Mouse (Mus musculus) bone marrow macrophage, adult 2 months (primary cell): ENCODE measurements around the gene Rab14. TPM values are rescaled to one million over a fixed set of nuclear protein-coding genes. Genes with fewer than 3 reads are reported as not detected.

ENCODE experiments used
- H3K27ac ChIP-seq: 2 replicates; pipeline ENCODE4 v1.5.1; 2012; ENCODE audit warnings: low read depth, low read length; ENCODE audit not compliant: insufficient read depth
- H3K4me1 ChIP-seq: 2 replicates; pipeline ENCODE4 v1.6.1; 2012; ENCODE audit warnings: low read length; ENCODE audit not compliant: control insufficient read depth, insufficient read depth
- H3K4me3 ChIP-seq: 2 replicates; pipeline ENCODE4 v1.5.1; 2012; ENCODE audit warnings: mild to moderate bottlenecking, low read length, moderate library complexity; ENCODE audit not compliant: insufficient read depth
- CTCF ChIP-seq: IDR thresholded peaks from 2 replicates; pipeline ENCODE4 v1.5.1; 2012; ENCODE audit warnings: low read depth, mild to moderate bottlenecking, low read length, moderate library complexity
- POLR2A ChIP-seq: IDR thresholded peaks from 2 replicates; pipeline ENCODE4 v1.6.1; 2012; ENCODE audit warnings: mild to moderate bottlenecking, low read depth, low read length, borderline replicate concordance
- polyA plus RNA-seq: library from polyadenylated mRNA; stranded (reverse); fragments of >200 nt; gene quantifications from 2 replicates; pipeline ENCODE4 v1.2.4, GENCODE M21; 2012; ENCODE audit not compliant: missing spikeins, insufficient read depth, insufficient read length

Rab14 gene
- polyA plus RNA-seq, 1 experiment = 259 TPM

DNA sequence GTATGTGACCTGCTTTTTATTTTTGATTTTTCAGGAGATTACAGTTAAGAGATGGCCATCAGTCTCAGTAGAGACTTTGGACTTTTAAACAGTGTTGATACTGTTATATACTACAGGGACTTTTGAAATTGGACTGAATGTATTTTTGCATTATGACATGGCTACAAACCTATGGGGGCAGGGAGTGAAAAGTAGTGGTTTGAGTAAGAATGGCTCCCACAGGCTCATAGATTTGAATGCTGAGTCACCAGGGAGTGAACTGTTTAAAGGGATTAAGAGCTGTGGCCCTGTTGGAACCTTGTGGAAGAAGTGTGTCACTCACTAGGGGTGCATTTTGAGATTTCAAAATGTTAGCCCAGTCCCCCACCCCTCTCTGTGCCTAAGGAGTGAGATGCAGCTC is 2.8 kb upstream of the Rab14 start:
- no peak overlapping the region for H3K4me3 ChIP-seq
- peaks cover 20% of the 10 kb centered on the region for H3K4me1 ChIP-seq
- H3K27ac ChIP-seq = no peak overlapping the region

GRCm38 (mm10) chr2:35199971-35200897 is 686 bp downstream of the Rab14 start:
- TF ChIP-seq CTCF = no peak
- no peak for TF ChIP-seq POLR2A
- peak overlapping the region; percentile 96 for H3K27ac ChIP-seq
- H3K4me3 ChIP-seq = peak overlapping the region; percentile 76
- H3K4me1 ChIP-seq = peaks cover 19% of the 10 kb centered on the region

More for the DNA sequence above, 2.8 kb upstream of the Rab14 start:
- TF ChIP-seq POLR2A (no peak), CTCF (no peak)

DNA sequence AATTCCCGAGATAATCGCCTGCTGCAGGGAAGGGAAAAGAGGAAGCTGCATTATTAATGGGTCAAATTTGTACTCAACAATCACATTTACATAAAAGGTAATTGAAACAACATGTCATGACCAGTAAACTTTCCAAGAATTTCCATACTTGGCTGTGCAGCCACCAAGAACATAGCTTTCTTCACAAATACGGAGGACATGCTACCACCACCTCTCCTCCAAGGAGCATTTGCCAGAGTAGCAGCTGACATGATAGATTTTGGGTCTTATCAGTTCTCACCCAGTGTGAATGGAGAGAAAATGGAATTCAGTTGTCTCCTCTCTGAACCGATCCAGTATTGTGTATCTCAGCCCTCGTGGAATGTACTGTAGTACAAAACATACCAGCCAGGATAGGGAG is 1.4 kb downstream of the Rab14 start:
- no peak for TF ChIP-seq CTCF
- TF ChIP-seq POLR2A = no peak
- Histone ChIP-seq H3K4me1 (peaks cover 23% of the 10 kb centered on the region), H3K27ac (peak overlapping the region; percentile 96), H3K4me3 (peak overlapping the region; percentile 76)

DNA sequence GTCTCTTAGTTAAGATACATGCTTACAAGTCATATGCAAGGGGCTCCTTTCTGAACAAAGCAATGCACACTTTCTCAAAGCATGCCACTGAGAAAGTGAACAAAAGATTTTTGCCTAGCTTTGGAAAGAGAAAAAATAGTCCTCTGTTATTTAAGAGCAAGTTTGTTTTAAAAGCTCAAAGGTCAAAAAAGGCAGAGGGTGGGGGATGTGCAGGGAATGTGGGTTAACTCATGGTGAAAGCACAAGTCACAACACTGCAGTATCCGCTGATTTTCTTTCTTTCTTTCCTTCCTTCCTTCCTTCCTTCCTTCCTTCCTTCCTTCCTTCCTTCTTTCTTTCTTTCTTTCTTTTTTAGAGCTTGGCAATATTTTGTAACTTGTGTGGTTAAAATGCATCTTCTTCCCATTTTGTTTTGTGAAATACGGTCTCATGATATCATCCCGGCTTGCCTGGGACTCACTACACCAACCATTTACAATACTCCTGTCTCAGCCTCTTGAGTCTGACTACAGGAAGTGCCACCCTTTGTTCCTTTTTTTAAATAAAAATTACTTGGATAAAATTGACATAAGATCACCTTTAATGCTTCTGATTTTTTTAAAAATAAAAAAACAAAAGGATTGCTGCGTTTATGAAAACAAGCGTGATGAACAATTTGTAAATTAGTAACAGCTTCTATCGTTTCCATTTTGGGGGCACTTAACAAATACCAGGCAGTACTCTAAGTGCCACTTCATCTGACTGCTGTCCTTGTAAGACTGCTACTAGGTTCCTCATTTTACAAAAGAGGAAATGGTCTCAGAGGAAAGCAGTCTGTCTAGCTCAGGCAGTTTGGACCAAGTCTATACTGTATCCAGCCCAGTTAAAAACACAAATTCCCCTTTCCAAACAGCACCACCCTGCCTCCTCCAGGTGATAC is 5.0 kb downstream of the Rab14 start:
- TF ChIP-seq POLR2A = no peak
- no peak for TF ChIP-seq CTCF
- Histone ChIP-seq H3K27ac (peak overlapping the region; percentile 93), H3K4me3 (peak overlapping the region; percentile 1; the same call in 1 of the 2 replicates), H3K4me1 (peaks cover 19% of the 10 kb centered on the region)

DNA sequence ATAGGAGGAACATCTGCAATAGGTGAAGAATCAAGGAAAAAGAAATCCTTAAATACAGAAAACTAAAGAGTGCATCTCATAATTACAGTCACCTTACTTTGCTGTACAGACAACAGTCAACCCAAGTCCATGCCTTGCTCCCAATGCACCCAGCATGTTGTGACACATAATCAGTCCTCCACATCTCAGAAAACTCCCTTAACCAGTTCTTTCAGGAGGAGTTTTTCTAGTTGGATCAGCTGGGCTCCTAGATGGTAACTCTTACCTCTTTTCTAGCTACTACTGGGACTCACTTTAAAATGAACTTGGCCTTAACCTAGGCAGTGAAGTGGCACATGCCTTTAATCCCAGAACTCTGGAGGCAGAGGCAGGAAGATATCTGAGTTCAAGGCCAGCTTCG is 6.9 kb downstream of the Rab14 start:
- no peak for TF ChIP-seq CTCF
- no peak for TF ChIP-seq POLR2A
- no peak overlapping the region for H3K4me3 ChIP-seq
- peaks cover 21% of the 10 kb centered on the region for H3K4me1 ChIP-seq
- peak overlapping the region; percentile 26; the same call in 1 of the 2 replicates for H3K27ac ChIP-seq

DNA sequence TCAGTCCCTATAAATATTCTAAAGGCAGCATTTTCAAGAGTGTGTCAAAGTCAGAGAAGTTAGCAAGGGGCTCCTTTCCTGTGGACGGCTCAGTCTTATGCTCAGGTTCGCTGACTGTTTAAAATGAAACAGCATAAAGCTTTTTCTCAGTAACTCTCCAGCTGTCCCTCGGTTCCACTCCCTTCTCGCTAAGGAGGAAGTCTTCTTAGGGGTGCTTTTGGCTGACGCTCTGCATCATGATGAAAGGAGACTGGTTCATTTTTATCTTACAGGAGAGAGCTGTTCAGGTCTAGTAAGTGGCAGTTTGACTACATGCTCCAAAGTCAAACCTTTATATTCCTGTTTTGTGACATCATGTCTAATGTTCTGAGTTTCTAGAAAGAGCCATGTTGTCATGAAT is 12.0 kb downstream of the Rab14 start:
- no peak overlapping the region for H3K27ac ChIP-seq
- peaks cover 5% of the 10 kb centered on the region for H3K4me1 ChIP-seq
- TF ChIP-seq CTCF = no peak
- no peak for TF ChIP-seq POLR2A
- no peak overlapping the region for H3K4me3 ChIP-seq

DNA sequence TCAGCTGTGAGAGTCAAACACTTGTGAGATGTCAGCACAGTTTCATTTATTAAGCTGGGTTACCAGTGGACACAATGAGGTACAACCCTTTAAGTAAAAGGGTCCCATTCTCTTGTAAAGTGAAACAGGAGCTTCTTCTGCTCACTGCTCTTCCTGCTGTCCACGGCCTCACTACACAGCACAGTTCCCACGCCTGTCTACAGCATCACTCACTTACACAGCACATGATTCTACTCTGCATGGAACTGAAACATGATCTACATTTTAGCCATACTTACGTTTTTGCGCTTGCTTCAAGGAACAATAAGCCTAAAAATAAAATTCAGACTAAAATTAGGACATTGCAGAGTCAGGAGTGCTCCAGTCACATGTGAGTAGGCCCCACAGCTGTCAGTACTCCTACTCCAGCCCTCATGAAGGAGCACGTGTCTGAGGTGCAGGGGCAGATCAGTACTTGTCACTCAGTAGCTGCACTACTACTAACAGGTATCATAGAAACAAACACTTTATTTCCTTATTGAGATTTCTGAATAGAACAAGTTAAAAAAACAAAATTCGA is 17.7 kb downstream of the Rab14 start:
- H3K4me3 ChIP-seq = no peak overlapping the region
- H3K4me1 ChIP-seq = peaks cover 7% of the 10 kb centered on the region
- H3K27ac ChIP-seq = peak overlapping the region; percentile 64
- TF ChIP-seq CTCF (no peak), POLR2A (no peak)

- H3K4me1 ChIP-seq = peaks cover 23% of the 10 kb centered on the region
- no peak overlapping the region for H3K27ac ChIP-seq
- TF ChIP-seq POLR2A (no peak), CTCF (no peak)
- no peak overlapping the region for H3K4me3 ChIP-seq
Observed at GRCm38 (mm10) chr2:35178153-35178552, 22.8 kb downstream of the Rab14 start.

DNA sequence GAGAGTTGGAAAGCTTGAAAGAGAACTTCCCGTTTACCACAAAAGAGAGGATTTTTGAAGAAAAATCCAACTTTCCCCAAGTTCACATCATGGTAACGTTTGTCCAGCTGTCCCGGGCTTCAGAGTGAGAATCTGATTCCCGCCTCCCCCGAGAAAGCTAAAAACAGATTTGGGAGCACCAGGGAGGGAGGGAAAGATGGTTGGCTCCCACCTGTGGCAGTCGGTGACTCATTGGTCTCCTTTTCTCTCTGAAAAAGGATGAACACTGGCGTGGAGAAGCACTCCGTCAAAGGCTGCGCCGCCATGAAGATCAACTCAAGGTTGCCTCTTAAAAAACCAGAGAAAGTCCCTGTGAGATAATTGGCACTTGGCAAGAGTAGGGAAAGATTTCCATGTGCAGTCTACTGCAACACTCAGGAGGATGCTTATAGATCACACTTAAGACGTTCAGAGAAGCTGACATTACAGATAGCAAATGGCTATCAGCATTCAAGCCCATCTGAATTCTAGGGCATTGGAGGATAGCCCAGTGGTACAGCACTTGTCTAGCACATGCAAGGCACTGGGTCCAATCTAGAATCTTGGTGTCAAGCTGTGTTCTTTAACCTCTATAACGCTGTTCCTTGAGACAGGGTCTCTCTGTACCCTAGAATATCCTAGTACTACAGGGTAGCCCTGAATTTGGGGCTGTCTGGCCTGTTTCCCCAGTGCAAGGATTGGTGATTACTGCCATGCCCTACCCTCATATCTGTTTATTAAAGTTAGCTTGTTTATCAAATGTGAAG is 25.4 kb downstream of the Rab14 start:
- peaks cover 40% of the 10 kb centered on the region for H3K4me1 ChIP-seq
- no peak overlapping the region for H3K27ac ChIP-seq
- TF ChIP-seq POLR2A = no peak
- no peak for TF ChIP-seq CTCF
- H3K4me3 ChIP-seq = no peak overlapping the region
